31 mouse cellular contexts compared by ENCODE assay signal in genomic region chr8:104688433-104688832, GRCm38 (mm10). TPM values are rescaled to one million over a fixed set of nuclear protein-coding genes. Genes with fewer than 3 reads are reported as not detected.
A peak's percentile ranks its signal among the peaks of the same experiment; 100 is the strongest.
DNase-seq lines count a peak whose midpoint lies in the region; ATAC-seq and TF ChIP-seq lines count a peak whose summit lies in the region.
"Had no signal": no experiment of that assay in that cellular context is flagged by ENCODE, and none has a peak within 500 bp of the region (broad histone marks: within the 10 kb centered on the region; RNA-seq: fewer than 3 reads in every experiment).

No protein-coding gene starts in this region.

- H3K27ac ChIP-seq in intestine, embryonic 15.5 days, result no peak overlapping the region
- H3K27ac ChIP-seq in intestine, embryonic 16.5 days (ENCODE audit: low read length), result no peak overlapping the region
- peak overlapping the region; percentile 43; the same call in 1 of the 2 replicates for H3K27ac ChIP-seq in small intestine, adult 2 months (ENCODE audit: insufficient read depth, low read depth, low read length)
- no peak overlapping the region for H3K27ac ChIP-seq in stomach, postnatal 0 days (replicated peaks)
- H3K27ac ChIP-seq: embryonic facial prominence, embryonic 13.5 days; embryonic facial prominence, embryonic 15.5 days; forebrain, embryonic 10.5 days; forebrain, embryonic 13.5 days; forebrain, embryonic 15.5 days had no signal

- H3K4me2 ChIP-seq in intestine, embryonic 15.5 days (replicated peaks), result no peak overlapping the region
- no peak overlapping the region for H3K4me2 ChIP-seq in intestine, embryonic 16.5 days (ENCODE audit: low read depth, low read length)
- H3K4me2 ChIP-seq in stomach, postnatal 0 days (replicated peaks; ENCODE audit: low read depth), result no peak overlapping the region
- H3K4me2 ChIP-seq: embryonic facial prominence, embryonic 13.5 days; embryonic facial prominence, embryonic 15.5 days; forebrain, embryonic 13.5 days; forebrain, embryonic 15.5 days had no signal

- 48% methylated on average over 4 of the region's 4 CpGs for WGBS in intestine, embryonic 15.5 days
- WGBS in intestine, embryonic 16.5 days, result 41% methylated on average over 4 of the region's 4 CpGs
- WGBS in small intestine, adult 2 months, result 17% methylated on average over 4 of the region's 4 CpGs
- WGBS in stomach, postnatal 0 days, result 31% methylated on average over 4 of the region's 4 CpGs

- TF ChIP-seq CTCF in small intestine, adult 2 months (IDR thresholded peaks at IDR 0.05; ENCODE audit: extremely low read depth, insufficient read length, insufficient replicate concordance, low read depth, low read length), result no peak
- no peak for TF ChIP-seq CTCF in stomach, postnatal 0 days (IDR thresholded peaks at IDR 0.05; ENCODE audit: low read depth)

- H3K9ac ChIP-seq in intestine, embryonic 15.5 days, result no peak overlapping the region
- no peak overlapping the region for H3K9ac ChIP-seq in intestine, embryonic 16.5 days (ENCODE audit: low read depth, low read length)
- no peak overlapping the region for H3K9ac ChIP-seq in stomach, postnatal 0 days (ENCODE audit: low read length)
- H3K9ac ChIP-seq: embryonic facial prominence, embryonic 13.5 days; embryonic facial prominence, embryonic 15.5 days; forebrain, embryonic 13.5 days; forebrain, embryonic 15.5 days; forebrain, postnatal 0 days had no signal

- no peak for TF ChIP-seq EP300 in stomach, postnatal 0 days (optimal IDR thresholded peaks at IDR 0.05)

- DNase-seq in stomach, postnatal 0 days (ENCODE audit: low spot score), result peak; percentile 64
- DNase-seq in cerebellum, adult 11-12 months, result no peak
- DNase-seq in MN1 (ENCODE audit: low spot score), result no peak
- DNase-seq: adrenal gland, adult 8-10 months; adrenal gland, postnatal 14 days; adrenal gland, postnatal 36 days; cerebellum, adult 18-20 months; cerebellum, adult 8-10 months; cerebellum, adult 9-11 months; cerebellum, postnatal 14 days; cerebellum, postnatal 36 days; embryo, embryonic 11 days; forebrain, postnatal 0 days had no signal

- no peak for TF ChIP-seq POLR2A in small intestine, adult 2 months (IDR thresholded peaks at IDR 0.05; ENCODE audit: low read depth, low read length)

- no peaks in the 10 kb centered on the region for H3K4me1 ChIP-seq in intestine, embryonic 15.5 days (replicated peaks)
- H3K4me1 ChIP-seq in intestine, embryonic 16.5 days (ENCODE audit: control insufficient read depth, insufficient read depth, low read length), result 0 out of 2 replicates have a peak, but pooled peaks cover 5% of the 10 kb centered on the region
- H3K4me1 ChIP-seq in small intestine, adult 2 months (ENCODE audit: control insufficient read depth, insufficient read depth, insufficient read length, low read length), result peaks cover 7% of the 10 kb centered on the region; the same call in 1 of the 2 replicates
- no peaks in the 10 kb centered on the region for H3K4me1 ChIP-seq in stomach, postnatal 0 days (replicated peaks; ENCODE audit: control insufficient read depth, insufficient read depth)
- H3K4me1 ChIP-seq: embryonic facial prominence, embryonic 13.5 days; embryonic facial prominence, embryonic 15.5 days; forebrain, embryonic 10.5 days; forebrain, embryonic 13.5 days; forebrain, embryonic 15.5 days had no signal

- H3K36me3 ChIP-seq in intestine, embryonic 15.5 days, result no peaks in the 10 kb centered on the region
- H3K36me3 ChIP-seq in intestine, embryonic 16.5 days (ENCODE audit: control insufficient read depth, insufficient read depth, low read length), result no peaks in the 10 kb centered on the region
- no peaks in the 10 kb centered on the region for H3K36me3 ChIP-seq in small intestine, adult 2 months (ENCODE audit: control insufficient read depth, insufficient read depth, low read length)
- H3K36me3 ChIP-seq in stomach, postnatal 0 days (ENCODE audit: control insufficient read depth, insufficient read depth, low read length), result no peaks in the 10 kb centered on the region
- H3K36me3 ChIP-seq: embryonic facial prominence, embryonic 13.5 days; embryonic facial prominence, embryonic 15.5 days; forebrain, embryonic 10.5 days; forebrain, embryonic 15.5 days had no signal

- H3K4me3 ChIP-seq in intestine, embryonic 15.5 days (replicated peaks), result no peak overlapping the region
- H3K4me3 ChIP-seq in intestine, embryonic 16.5 days (ENCODE audit: low read length), result no peak overlapping the region
- no peak overlapping the region for H3K4me3 ChIP-seq in small intestine, adult 2 months (ENCODE audit: low read depth, low read length)
- no peak overlapping the region for H3K4me3 ChIP-seq in stomach, postnatal 0 days (ENCODE audit: low read depth, low read length)
- H3K4me3 ChIP-seq: embryonic facial prominence, embryonic 13.5 days; embryonic facial prominence, embryonic 15.5 days; erythroblast, embryonic 14.5 days; forebrain, embryonic 10.5 days; forebrain, embryonic 13.5 days; forebrain, embryonic 15.5 days had no signal

- no peaks in the 10 kb centered on the region for H3K9me3 ChIP-seq in intestine, embryonic 15.5 days
- no peaks in the 10 kb centered on the region for H3K9me3 ChIP-seq in intestine, embryonic 16.5 days (ENCODE audit: control insufficient read depth, low read length)
- H3K9me3 ChIP-seq in stomach, postnatal 0 days (ENCODE audit: control insufficient read depth, low read length), result no peaks in the 10 kb centered on the region
- H3K9me3 ChIP-seq: embryonic facial prominence, embryonic 13.5 days; embryonic facial prominence, embryonic 15.5 days; forebrain, embryonic 10.5 days; forebrain, embryonic 13.5 days; forebrain, embryonic 15.5 days had no signal

- H3K27me3 ChIP-seq in intestine, embryonic 15.5 days (replicated peaks), result no peaks in the 10 kb centered on the region
- H3K27me3 ChIP-seq in intestine, embryonic 16.5 days (replicated peaks; ENCODE audit: control insufficient read depth, insufficient read depth, low read length), result no peaks in the 10 kb centered on the region
- no peaks in the 10 kb centered on the region for H3K27me3 ChIP-seq in small intestine, adult 2 months (ENCODE audit: control insufficient read depth, insufficient read depth, low read length)
- no peaks in the 10 kb centered on the region for H3K27me3 ChIP-seq in stomach, postnatal 0 days (ENCODE audit: control insufficient read depth, insufficient read depth, low read length)
- H3K27me3 ChIP-seq: embryonic facial prominence, embryonic 13.5 days; embryonic facial prominence, embryonic 15.5 days; forebrain, embryonic 13.5 days; forebrain, embryonic 15.5 days had no signal

- peak; percentile 75 for ATAC-seq in intestine, embryonic 15.5 days
- ATAC-seq in intestine, embryonic 16.5 days, result peak; percentile 84
- ATAC-seq in stomach, postnatal 0 days (ENCODE audit: low FRiP score, low TSS enrichment), result peak; percentile 95
- ATAC-seq in megakaryocyte-erythroid progenitor cell, adult 5-6 weeks (replicated peaks; ENCODE audit: low FRiP score, low TSS enrichment, poor library complexity, severe bottlenecking), result no peak
- ATAC-seq: activated CD4-positive, CD25-positive, alpha-beta regulatory T cell, adult 4 months; forebrain, embryonic 13.5 days; forebrain, embryonic 15.5 days; forebrain, postnatal 0 days; Patski had no signal

RNA-seq across cellular contexts. Expression of gene Ces2a, which starts 45.4 kb away (rescaled TPM):
- 5.1 and 5.4 TPM in 2 replicates for polyA plus RNA-seq in intestine, embryonic 15.5 days (2015; fragmentation: Nextera tagmentation; extraction: Ambion mirVana)
- 8.0 and 8.7 TPM in 2 replicates for polyA plus RNA-seq in intestine, embryonic 16.5 days (2015; fragmentation: Nextera tagmentation; extraction: Ambion mirVana)
- polyA plus RNA-seq in small intestine, adult 2 months (2012; rRNA removed), result 77.0 and 118 TPM in 2 replicates
- polyA plus RNA-seq in stomach, postnatal 0 days (2015; fragmentation: Nextera tagmentation; extraction: Ambion mirVana), result 1.4 and 2.0 TPM in 2 replicates
- total RNA-seq in megakaryocyte-erythroid progenitor cell, adult 5-6 weeks (2014; fragmentation: Nextera tagmentation), result not detected in 2 replicates
- not detected in 2 replicates for total RNA-seq in megakaryocyte-erythroid progenitor cell, adult 5-6 weeks (2017)
- total RNA-seq: adrenal gland, adult 18-20 months; adrenal gland, postnatal 36 days; common myeloid progenitor, adult 5-6 weeks; ES-E14; forebrain, postnatal 0 days; MEL had no signal
- polyA plus RNA-seq: activated CD4-positive, CD25-positive, alpha-beta regulatory T cell, adult 4 months; C2C12; embryonic facial prominence, embryonic 11.5 days; embryonic facial prominence, embryonic 13.5 days; embryonic facial prominence, embryonic 15.5 days; erythroblast, embryonic 14.5 days; forebrain, embryonic 10.5 days; forebrain, embryonic 13.5 days; forebrain, embryonic 15.5 days; forebrain, postnatal 0 days; Patski had no signal

RNA-seq across cellular contexts. Expression of gene Ciao2b, which starts 46.7 kb away (rescaled TPM):
- 93.2 and 101 TPM in 2 replicates for polyA plus RNA-seq in intestine, embryonic 15.5 days (2015; fragmentation: Nextera tagmentation; extraction: Ambion mirVana)
- 93.6 and 94.9 TPM in 2 replicates for polyA plus RNA-seq in intestine, embryonic 16.5 days (2015; fragmentation: Nextera tagmentation; extraction: Ambion mirVana)
- polyA plus RNA-seq in small intestine, adult 2 months (2012; rRNA removed), result 35.2 and 56.7 TPM in 2 replicates
- 71.2 and 76.1 TPM in 2 replicates for polyA plus RNA-seq in stomach, postnatal 0 days (2015; fragmentation: Nextera tagmentation; extraction: Ambion mirVana)
- 51.5 and 66.1 TPM in 2 replicates for total RNA-seq in megakaryocyte-erythroid progenitor cell, adult 5-6 weeks (2014; fragmentation: Nextera tagmentation)
- total RNA-seq in megakaryocyte-erythroid progenitor cell, adult 5-6 weeks (2017), result 26.4 and 27.7 TPM in 2 replicates

RNA-seq across cellular contexts. Expression of gene Rrad, which starts 57.3 kb away (rescaled TPM):
- polyA plus RNA-seq in intestine, embryonic 15.5 days (2015; fragmentation: Nextera tagmentation; extraction: Ambion mirVana), result 4.6 and 4.8 TPM in 2 replicates
- 4.6 and 5.2 TPM in 2 replicates for polyA plus RNA-seq in intestine, embryonic 16.5 days (2015; fragmentation: Nextera tagmentation; extraction: Ambion mirVana)
- polyA plus RNA-seq in small intestine, adult 2 months (2012; rRNA removed), result 4.7 and 5.2 TPM in 2 replicates
- 10.3 and 12.8 TPM in 2 replicates for polyA plus RNA-seq in stomach, postnatal 0 days (2015; fragmentation: Nextera tagmentation; extraction: Ambion mirVana)
- total RNA-seq in megakaryocyte-erythroid progenitor cell, adult 5-6 weeks (2014; fragmentation: Nextera tagmentation), result 1.1 TPM in 1 of 2 replicates, not detected in the other
- total RNA-seq in megakaryocyte-erythroid progenitor cell, adult 5-6 weeks (2017), result 0.19 and 0.94 TPM in 2 replicates
